Mouse (Mus musculus): ENCODE results near the gene Zfx.

Zfx gene

GRCm38 (mm10) chrX:94123059-94123839 is at the start of gene Zfx:
Gene Zfx, minus strand, starts transcription at chrX:94123702.
- peak; percentile 66 for DNase-seq

GRCm38 (mm10) chrX:94169348-94169747 is 45.8 kb upstream of the Zfx start:
- no peak for DNase-seq

GRCm38 (mm10) chrX:94152251-94152830 is 28.8 kb upstream of the Zfx start:
- DNase-seq, result no peak

- no peak for DNase-seq
Measured at GRCm38 (mm10) chrX:94150471-94150870, 27.0 kb upstream of the Zfx start.

GRCm38 (mm10) chrX:94142004-94142771 is 18.7 kb upstream of the Zfx start:
- DNase-seq, result no peak

GRCm38 (mm10) chrX:94140080-94140479 is 16.6 kb upstream of the Zfx start:
- no peak for DNase-seq

GRCm38 (mm10) chrX:94138256-94138655 is 14.8 kb upstream of the Zfx start:
- no peak for DNase-seq

- DNase-seq, result no peak
Measured at GRCm38 (mm10) chrX:94135084-94135483, 11.6 kb upstream of the Zfx start.

- no peak for DNase-seq
Measured at GRCm38 (mm10) chrX:94133551-94133950, 10.0 kb upstream of the Zfx start.

GRCm38 (mm10) chrX:94132239-94132638 is 8.7 kb upstream of the Zfx start:
- no peak for DNase-seq

- no peak for DNase-seq
Measured at GRCm38 (mm10) chrX:94129712-94130111, 6.2 kb upstream of the Zfx start.

GRCm38 (mm10) chrX:94125950-94126349 is 2.4 kb upstream of the Zfx start:
- DNase-seq, result no peak

GRCm38 (mm10) chrX:94122709-94123058 is 818 bp downstream of the Zfx start:
- DNase-seq, result no peak

- peak; percentile 89 for DNase-seq
Measured at GRCm38 (mm10) chrX:94121866-94122708, 1.4 kb downstream of the Zfx start.

GRCm38 (mm10) chrX:94121161-94121856 is 2.2 kb downstream of the Zfx start:
- DNase-seq, result peak; percentile 7

- DNase-seq, result no peak
Measured at GRCm38 (mm10) chrX:94118350-94118749, 5.2 kb downstream of the Zfx start.

- DNase-seq, result no peak
Measured at GRCm38 (mm10) chrX:94115882-94116281, 7.6 kb downstream of the Zfx start.

- no peak for DNase-seq
Measured at GRCm38 (mm10) chrX:94105964-94106363, 17.5 kb downstream of the Zfx start.

- no peak for DNase-seq
Measured at GRCm38 (mm10) chrX:94102938-94103337, 20.6 kb downstream of the Zfx start.

GRCm38 (mm10) chrX:94100561-94100960 is 22.9 kb downstream of the Zfx start:
- DNase-seq, result no peak

- no peak for DNase-seq
Measured at GRCm38 (mm10) chrX:94091001-94091400, 32.5 kb downstream of the Zfx start.

GRCm38 (mm10) chrX:94061246-94061645 is 62.3 kb downstream of the Zfx start:
- DNase-seq, result peak; percentile 21
